Mouse (Mus musculus) left cerebral cortex, adult 6 months (tissue): ENCODE data around the gene Mr1. TPM values are rescaled to one million over a fixed set of nuclear protein-coding genes. Genes with fewer than 3 reads are reported as not detected.

Experiments
- long read RNA-seq, 2 experiments: library from polyadenylated mRNA; unstranded; transcript quantifications; one replicate each; pipeline ENCODE4 v2.0.0; 2019 to 2020
- polyA plus RNA-seq: library from polyadenylated mRNA; unstranded; fragments of <200 nt; fragmentation: Nextera tagmentation; gene quantifications from 2 replicates; pipeline ENCODE4 v1.2.3, GENCODE M21; 2021

Gene Mr1
- 1.9 and 2.8 TPM in 2 replicates for polyA plus RNA-seq
- long read RNA-seq, experiment 1, transcript Mr1-201 (6 exons, 2,512 nt): major isoform, 15 of 27 reads
- long read RNA-seq, experiment 1, transcript Mr1-204 (6 exons, 2,949 nt): minor isoform, 5 of 27 reads
- long read RNA-seq, experiment 1, partial matches to known transcripts: 2 of 27 reads
- long read RNA-seq, experiment 1, other reads (novel, unspliced or antisense): 2 of 27 reads
- long read RNA-seq, experiment 2, partial matches to known transcripts: 0 of 2 reads
- long read RNA-seq, experiment 2, other reads (novel, unspliced or antisense): 1 of 2 reads

DNA sequence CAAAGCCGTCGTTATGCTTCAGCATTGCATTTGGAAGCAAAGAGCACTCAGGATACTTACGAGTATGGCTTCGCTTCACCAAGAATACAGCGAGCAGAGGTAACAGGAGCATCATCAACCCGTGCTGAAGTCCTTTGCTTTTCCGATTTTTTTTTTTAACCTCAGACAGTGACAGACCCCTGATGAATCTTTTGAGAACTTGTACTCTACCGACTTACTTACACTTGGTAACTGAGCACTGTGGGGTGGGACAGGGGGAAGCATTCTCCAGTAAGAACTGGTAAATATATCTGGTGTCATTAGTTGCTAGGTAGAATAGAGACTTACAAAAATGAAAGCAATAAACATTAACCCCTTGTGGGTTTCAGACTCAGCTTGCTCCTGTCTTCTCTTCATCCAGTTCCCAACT lies at the start of gene Mr1:
Gene Mr1 (minus strand): TSS at position 243 of the 409 bp plus-strand sequence.

DNA sequence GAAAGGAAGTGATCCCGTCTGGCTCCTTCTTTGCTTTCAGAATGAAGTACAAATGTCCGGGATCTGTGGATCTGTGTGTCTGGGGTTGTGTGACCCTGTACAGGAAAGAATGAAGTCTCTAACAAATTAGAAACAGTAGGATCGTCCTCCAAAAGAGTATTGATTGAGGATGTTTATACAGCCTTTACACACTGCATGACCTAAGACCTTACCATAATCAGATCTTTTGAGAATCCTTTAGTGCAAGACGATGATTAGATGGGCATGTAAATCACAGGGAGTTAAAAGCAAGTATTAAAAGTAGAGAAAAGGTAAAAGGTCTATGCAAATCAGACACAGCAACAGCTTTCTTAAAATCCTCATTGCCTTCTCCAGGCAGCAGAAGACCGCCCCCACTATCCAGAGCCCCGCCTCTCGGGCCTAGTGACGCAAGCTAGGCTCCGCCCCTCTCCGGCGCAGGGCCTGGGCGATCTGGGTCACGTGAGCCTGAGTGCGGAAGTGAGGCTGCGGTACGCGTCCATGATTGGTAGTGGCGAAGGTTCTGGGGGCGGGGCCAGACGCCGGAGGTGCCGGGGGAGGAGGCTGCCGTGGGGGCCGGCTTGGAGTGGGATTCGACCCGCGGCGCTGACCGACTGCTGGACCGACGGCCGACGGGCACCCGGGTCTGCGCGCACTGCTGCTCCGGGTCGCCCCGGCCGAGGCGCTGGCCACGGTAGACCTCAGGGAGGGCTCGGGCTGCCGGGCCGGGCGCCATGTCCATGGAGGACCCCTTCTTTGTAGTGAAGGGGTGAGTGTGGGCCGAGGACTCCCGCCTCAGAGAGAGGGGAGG lies 11.7 kb upstream of the Mr1 start, which contains the start of gene Stx6:
Gene Stx6 (plus strand): TSS at position 575 of the 829 bp plus-strand sequence.

DNA sequence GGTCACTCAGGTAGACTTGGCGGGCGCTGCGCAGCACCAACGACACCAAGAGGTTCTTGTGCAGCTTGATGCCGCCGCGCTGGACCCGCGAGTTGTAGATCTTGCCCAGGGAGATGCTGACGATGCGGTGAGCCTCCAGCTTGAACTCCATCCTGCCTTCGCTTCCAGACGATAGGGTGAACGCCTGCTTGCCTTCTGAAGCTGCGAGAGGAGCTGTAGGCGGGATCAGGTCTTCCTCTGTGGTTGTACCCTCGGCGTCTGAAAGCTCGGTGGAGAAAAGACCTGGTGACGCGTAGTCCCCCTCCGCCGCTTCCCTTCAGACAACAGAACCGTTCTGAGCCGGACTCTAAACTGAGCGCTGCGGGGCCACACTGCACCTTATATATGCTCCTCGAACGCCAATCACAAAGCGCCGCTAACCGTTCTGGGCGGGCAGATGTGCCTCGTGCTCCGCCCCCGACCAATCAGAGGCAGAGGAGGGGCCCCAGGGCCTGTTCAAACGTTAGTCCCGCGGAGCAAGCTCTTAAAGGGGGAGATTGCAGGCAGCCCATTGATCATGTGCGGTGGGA lies 47.2 kb downstream of the Mr1 start, which contains the start of gene Ier5:
Gene Ier5 (minus strand): TSS at position 357 of the 569 bp plus-strand sequence.

Other genes with a start within 250 kb of the Mr1 start
- gene Ier5, start 47.2 kb downstream of the Mr1 start, polyA plus RNA-seq: 7.3 and 26.3 TPM in 2 replicates
- 79.0 and 79.8 TPM in 2 replicates for gene Stx6, start 11.9 kb upstream of the Mr1 start, polyA plus RNA-seq
- 2.5 TPM in 2 replicates for gene BC034090, start 97.6 kb upstream of the Mr1 start, polyA plus RNA-seq